Mouse (Mus musculus): ENCODE measurements at regions not wholly inside any gene's neighbourhood (a gene's known extent, or its start where the extent isn't known, plus 50 kb on each side); places are given as distances from the start of the nearest gene placed in this dataset.

DNA sequence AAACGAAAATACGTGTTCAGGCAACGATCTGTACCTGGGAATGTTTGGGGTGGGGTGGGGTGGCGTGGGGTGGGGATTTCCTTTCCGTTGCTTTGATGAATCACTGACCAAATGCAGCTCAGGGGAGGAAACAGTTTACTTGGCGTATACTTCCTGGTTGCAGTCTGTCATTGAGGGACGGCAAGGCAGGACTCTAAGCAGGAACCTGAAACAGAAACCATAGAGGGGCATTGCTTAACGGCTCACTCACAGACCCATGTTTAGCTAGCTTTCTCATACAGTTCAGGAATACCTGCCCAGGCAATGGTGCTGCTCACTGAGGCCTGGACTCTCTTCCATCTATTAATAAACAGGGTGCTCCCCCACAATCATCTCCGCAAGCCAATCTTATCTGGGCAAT lies 55.1 kb upstream of the Smox start:
- DNase-seq (ENCODE audit: low spot score in 2 of 2): no peak

DNA sequence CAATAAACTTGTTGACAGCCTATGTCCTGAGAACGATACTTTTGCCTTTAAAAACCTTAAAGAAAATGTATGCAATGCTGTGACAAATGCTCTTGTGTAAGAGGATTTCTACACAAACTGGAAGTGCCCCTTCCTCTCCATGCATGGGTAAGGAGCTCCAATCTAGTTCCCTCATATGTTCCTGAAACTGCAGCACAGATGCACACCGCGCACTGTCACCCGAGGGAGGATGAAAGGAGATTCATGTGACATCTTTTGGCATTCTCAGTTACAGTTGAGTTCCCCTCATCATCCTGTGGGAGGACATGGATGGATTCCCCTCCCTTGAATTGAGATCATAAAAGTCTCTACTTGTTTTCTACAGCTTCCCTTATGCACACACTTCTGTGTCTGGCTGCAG lies 60.8 kb upstream of the Smox start:
- no peak for DNase-seq (ENCODE audit: low spot score in 2 of 2)

DNA sequence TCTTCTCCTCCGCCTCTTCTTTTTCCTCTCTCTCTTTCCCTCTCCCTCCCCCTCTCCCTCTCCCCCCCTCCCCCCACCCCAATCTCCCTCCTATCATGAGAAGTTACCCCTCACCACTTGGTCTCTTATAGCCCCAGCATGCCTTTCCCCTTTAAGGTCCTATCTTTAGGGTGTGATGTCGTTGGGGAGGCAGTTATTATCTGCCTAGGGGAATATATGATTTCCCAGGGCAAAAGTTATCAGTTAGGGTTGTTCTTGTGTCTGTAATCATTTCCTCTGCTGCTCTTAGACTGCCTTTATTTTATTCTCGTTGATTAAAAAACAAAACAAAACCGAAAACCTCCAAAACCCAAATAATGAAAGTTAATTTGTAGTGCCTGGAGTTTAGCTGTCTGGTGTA lies 63.2 kb upstream of the Smox start:
- no peak for DNase-seq (ENCODE audit: low spot score in 2 of 2)

DNA sequence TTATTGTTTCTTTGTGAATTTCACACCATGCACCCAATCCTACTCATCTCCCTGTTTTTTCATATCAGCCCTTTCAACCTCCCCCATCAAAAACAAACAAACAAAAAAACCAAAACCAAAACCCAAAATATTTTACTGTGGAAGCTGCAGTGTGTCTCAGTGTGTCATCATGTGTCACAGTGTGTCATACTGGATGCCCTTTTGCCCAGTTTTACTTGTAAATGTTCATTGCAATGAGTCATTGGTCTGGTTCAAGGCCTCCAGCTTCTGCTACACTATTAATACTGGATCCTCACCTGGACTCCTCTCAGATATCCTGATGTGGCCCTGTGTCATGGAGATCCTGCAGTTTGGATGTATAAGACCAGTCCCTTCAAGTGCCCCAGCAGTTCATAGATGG lies 64.4 kb upstream of the Smox start:
- no peak for DNase-seq (ENCODE audit: low spot score in 2 of 2)

DNA sequence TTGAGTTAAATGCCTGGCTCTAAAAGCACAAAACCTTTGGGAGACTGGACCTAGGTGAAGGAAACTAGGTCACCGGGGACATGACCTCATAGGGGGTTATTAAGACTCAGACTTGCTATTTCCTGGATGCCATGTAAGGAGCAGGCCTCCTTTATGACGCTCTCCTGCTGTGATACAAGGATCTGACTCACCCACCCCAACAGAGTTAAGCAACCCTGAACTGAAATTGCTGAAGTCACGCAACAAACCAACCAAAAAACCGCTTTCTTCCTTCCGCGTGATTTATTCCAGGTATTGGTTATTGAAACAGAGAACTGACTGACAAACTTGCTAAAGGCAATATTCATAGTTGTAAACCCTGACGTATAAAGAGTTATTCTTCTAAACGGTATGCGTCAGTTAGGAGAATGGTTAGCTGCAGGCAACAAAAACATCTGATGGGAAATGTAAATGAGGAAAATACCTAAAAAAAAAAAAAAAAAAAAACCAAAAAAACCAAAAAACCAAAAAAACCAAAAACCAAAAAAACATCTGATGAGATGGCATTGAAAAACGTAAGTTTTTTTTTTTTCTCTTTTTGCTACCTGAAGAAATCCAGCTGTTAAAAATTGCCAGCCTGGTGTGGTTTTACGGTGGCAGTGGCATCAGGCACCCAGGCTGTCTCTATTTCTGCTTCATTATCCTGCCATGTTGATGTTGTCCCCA lies 67.5 kb upstream of the Smox start:
- DNase-seq (ENCODE audit: low spot score in 2 of 2): no peak

DNA sequence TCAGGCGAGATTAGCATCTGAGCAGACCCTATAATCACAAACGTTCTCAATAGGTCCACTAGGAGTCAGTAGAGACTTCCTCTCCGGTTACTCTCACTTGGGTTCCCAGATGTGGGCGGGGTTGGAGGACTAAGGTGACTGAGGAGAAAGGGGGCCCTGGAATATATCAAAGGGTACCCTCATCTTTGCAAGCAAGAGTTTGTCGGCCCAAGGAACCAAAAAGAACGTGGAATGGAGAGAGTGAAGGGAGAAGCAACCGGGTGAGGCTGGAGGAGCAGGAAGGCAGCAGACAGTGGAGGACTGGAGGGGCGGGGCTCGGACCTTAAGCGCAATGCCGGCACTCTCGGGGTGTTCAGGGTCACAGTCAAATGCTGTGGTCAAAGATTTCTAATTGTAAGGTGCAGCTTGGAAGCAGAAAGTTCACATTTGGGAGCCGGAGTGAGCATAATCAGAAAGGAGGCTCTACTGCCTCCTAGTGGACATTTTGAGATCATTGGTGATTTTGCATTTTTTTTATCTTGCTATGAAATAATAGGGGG lies 68.3 kb upstream of the Smox start:
- DNase-seq (ENCODE audit: low spot score in 2 of 2): peak in 1 of 2 experiments; percentile 20

DNA sequence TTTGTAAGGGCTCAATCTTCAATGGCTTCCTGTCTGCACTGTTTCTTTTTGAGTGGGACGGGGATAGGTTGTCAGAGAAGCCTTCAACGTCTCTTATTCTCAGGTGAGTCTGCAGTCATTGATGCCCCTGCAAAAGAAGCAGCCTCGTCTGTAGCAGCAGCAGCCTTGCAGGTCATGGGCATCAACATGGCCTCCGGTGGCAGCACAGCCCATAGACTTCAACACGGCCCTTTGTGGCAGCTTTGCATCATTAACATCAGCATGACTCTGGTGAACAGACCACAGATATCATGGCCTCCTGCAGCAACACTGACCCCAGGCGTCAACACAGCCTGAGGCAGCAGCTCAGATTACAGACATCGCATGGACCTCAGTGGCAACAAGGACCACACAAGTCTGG lies 65.4 kb upstream of the Rnf24 start:
- DNase-seq (ENCODE audit: low spot score in 2 of 2): no peak

DNA sequence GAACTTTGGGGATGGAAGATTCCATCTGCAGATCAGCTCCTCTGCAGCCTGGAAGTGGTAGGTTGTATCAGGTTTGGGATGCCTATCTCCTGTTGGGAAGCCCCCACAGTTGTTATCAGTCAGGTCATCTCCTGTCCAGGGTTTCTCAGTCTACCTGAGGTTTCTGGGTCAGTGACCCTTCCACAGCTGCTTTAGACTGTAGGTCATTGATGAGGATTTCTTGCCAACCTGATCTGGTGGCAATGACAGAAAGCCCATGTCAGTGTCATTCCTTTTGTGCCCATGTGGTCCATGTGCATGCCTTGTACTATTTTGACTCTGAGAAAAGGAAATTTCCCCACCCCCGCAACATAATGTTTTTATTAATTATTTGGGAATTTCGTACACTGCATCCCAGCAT lies 64.8 kb upstream of the Rnf24 start:
- DNase-seq (ENCODE audit: low spot score in 2 of 2): no peak

DNA sequence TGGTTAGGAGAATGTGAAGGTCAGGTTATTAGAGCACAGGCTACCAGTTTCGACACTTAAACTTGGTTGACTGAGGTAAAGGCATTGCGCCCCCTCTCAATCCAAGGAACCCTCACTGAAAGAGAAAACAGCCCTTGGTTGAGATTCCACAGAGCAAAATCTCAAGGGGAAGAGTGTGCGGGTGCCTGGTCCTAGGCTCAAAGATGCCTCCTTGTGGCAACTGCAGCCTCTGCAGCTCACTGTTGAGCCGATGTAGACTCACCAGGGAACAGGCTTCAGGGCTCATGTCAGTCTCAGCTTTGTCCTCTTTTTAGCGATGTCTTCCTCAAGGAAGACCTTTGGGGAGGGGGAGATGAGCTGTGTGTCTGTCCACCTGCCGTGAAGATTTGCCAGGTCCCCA lies 63.8 kb upstream of the Rnf24 start:
- DNase-seq (ENCODE audit: low spot score in 2 of 2): peak; percentile 43 to 51

DNA sequence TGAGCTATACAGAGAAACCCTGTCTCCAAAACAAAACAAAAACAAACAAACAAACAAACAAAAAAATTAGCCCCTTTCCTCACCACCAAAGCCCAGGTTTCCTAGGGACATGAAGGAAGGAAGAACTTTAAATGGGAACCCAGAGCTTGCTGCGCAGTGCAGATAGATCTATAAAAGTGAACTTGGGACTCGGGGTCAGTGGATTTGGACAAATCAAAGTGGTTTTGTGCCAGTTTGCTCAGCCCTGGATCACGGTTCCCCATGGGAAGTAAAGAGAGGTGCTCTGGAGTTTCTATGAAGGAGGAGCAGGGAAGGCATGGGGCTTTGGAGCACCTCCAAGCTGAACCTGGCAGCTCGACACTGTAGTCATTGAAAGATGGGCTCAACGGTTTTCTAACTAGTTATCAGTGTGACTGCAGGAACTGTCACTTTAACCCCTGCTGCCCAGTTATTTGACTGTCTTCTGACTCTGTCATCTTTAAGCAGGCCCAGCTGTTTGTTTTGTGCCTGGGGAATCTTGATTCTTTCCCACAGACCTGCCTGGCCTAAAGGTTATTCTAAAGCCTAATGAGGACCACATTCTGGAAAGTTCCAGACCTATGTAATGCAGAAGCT lies 58.3 kb upstream of the Rnf24 start:
- no peak for DNase-seq (ENCODE audit: low spot score in 2 of 2)

DNA sequence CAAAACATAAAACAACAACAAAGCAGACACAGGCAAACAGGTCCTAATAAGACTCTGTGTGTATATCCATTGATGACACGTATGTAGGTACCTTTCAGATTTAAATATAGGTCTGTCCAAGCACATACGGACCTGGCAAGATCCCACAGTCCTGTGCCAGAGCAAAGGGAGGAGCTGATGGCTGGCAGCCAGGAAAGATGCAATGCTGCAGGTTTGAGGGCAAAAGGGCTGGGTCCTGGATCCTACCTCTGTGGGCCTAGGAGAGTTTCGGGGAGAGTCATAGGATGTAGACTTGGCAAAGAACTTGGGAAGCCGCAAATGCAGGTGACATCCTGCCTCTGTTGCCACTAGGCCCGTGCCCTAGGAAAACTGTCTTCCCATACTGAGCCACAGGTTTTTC lies 54.6 kb upstream of the Rnf24 start:
- no peak for DNase-seq (ENCODE audit: low spot score in 2 of 2)

DNA sequence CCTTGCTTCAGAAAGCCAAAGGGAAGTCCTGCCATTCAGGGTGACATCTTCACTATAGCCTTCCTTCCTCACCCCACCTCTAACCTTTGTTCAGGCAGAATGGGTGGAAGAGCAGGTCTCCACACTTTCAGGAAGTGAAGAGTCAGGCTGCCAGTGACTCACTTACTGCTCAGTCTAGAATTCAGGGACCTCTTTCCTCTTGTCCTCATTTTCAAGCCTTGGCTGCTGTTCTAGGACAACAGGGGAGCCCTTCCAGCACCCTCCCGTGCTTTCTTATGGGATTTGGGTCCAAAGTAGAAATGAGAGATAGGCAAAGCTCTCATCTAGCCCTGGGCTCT lies 51.5 kb upstream of the Rnf24 start:
- no peak for DNase-seq (ENCODE audit: low spot score in 2 of 2)

DNA sequence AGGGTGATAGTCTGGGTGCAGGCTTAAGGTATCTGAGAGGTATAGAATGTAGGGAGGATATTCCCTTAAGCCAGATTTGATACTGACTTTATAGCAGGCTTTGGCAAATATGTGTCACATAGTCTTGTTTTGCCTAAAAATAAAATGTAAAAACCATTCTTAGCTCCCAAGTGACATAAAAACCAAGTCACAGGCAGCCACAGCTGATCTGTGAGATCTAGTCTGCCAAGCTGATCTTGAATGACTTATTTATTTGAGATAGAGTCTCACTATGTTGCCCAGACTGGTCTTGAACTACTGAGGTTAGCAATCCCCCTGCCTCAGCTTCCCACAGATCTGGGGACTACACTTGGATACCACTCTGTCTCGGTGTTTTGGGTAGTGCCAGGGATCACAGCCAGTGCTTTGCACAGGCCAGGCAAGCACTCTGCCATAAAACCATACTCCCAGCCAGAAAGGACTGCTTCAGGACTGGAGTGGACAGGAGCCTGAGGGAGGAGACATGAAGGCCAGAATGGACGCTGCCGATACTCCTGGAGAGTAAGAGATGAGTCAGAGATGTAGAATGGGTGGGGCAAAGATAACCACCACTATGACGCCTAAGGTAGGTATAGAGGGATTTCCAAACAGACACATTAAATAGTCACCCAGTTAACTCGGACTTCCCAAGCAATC lies 51.0 kb upstream of the Rnf24 start:
- DNase-seq (ENCODE audit: low spot score in 2 of 2): no peak
